Mouse (Mus musculus): Measurements from ENCODE around the gene Utrn. TPM values are rescaled to one million over a fixed set of nuclear protein-coding genes. Genes with fewer than 3 reads are reported as not detected.
"Not testable (repeated sequence)": the region's sequence is repeated elsewhere in the genome, so short reads cannot be mapped to it uniquely, and the experiment has no call there.

Utrn gene
- polyA plus RNA-seq, 1 experiment from 2014 or later, result 88.4 TPM

- H3K4me1 ChIP-seq (ENCODE audit: insufficient read depth, low read depth, low read length), result no peaks in the 10 kb centered on the region
- H3K27ac ChIP-seq (ENCODE audit: low read length), result no peak overlapping the region
- DNase-seq (ENCODE audit: low spot score) (no peak), ATAC-seq (no peak)
- H3K4me3 ChIP-seq (ENCODE audit: low read depth, low read length), result no peak overlapping the region
- no peak overlapping the region for H3K4me2 ChIP-seq (replicated peaks; ENCODE audit: low read depth, low read length)
- H3K36me3 ChIP-seq (ENCODE audit: insufficient read depth, low read length), result no peaks in the 10 kb centered on the region; the same call in 1 of the 2 replicates
- no peaks in the 10 kb centered on the region for H3K27me3 ChIP-seq (replicated peaks; ENCODE audit: insufficient read depth, low read length)
- TF ChIP-seq EP300 (IDR thresholded peaks at IDR 0.05) (no peak), CTCF (IDR thresholded peaks at IDR 0.05) (no peak)
- no peak overlapping the region for H3K9ac ChIP-seq (replicated peaks; ENCODE audit: low read depth)
- no peaks in the 10 kb centered on the region for H3K9me3 ChIP-seq (ENCODE audit: low read length)
These were observed 260.5 kb downstream of the Utrn start for GRCm38 (mm10) chr10:12608634-12609033.

- not testable (repeated sequence) for H3K4me1 ChIP-seq (ENCODE audit: insufficient read depth, low read depth, low read length); H3K27ac ChIP-seq (ENCODE audit: low read length); H3K9ac ChIP-seq (replicated peaks; ENCODE audit: low read depth); H3K36me3 ChIP-seq (ENCODE audit: insufficient read depth, low read length); H3K9me3 ChIP-seq (ENCODE audit: low read length); H3K4me3 ChIP-seq (ENCODE audit: low read depth, low read length); DNase-seq (ENCODE audit: low spot score); H3K4me2 ChIP-seq (replicated peaks; ENCODE audit: low read depth, low read length); H3K27me3 ChIP-seq (replicated peaks; ENCODE audit: insufficient read depth, low read length); ATAC-seq
- WGBS, result 88% methylated on average over 6 of the region's 6 CpGs
These were observed 262.0 kb downstream of the Utrn start for GRCm38 (mm10) chr10:12607180-12607579.

- Histone ChIP-seq H3K9ac (replicated peaks; ENCODE audit: low read depth) (no peak overlapping the region), H3K4me3 (ENCODE audit: low read depth, low read length) (no peak overlapping the region), H3K9me3 (ENCODE audit: low read length) (no peaks in the 10 kb centered on the region), H3K27me3 (replicated peaks; ENCODE audit: insufficient read depth, low read length) (no peaks in the 10 kb centered on the region), H3K4me2 (replicated peaks; ENCODE audit: low read depth, low read length) (no peak overlapping the region), H3K27ac (ENCODE audit: low read length) (no peak overlapping the region), H3K4me1 (ENCODE audit: insufficient read depth, low read depth, low read length) (no peaks in the 10 kb centered on the region), H3K36me3 (ENCODE audit: insufficient read depth, low read length) (no peaks in the 10 kb centered on the region)
- DNase-seq (ENCODE audit: low spot score), result no peak
- ATAC-seq, result no peak
- WGBS, result 66% methylated on average over 2 of the region's 2 CpGs
- no peak for TF ChIP-seq CTCF (IDR thresholded peaks at IDR 0.05)
These were observed 273.8 kb downstream of the Utrn start for GRCm38 (mm10) chr10:12595379-12595778.

DNA sequence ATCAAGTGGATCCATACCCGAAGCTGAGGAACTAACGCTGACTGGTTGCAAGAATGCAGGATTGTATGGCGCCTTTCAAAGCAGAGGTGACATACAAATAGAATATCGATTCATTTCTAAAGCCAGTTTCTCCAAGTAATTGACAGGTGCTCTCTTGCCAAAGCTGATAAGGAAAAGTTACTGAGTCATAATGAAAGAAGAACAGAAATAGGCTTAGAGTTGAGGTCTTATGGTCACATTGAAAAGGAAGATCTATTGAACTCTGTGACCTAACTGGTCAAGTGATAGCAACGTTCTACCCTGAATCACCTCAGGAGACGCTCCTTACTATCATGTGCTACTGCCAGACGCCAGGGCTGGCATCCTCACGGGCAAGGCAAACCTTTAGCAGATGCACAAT lies 274.2 kb downstream of the Utrn start:
- H3K9me3 ChIP-seq (ENCODE audit: low read length), result no peaks in the 10 kb centered on the region
- H3K9ac ChIP-seq (replicated peaks; ENCODE audit: low read depth), result no peak overlapping the region
- DNase-seq (ENCODE audit: low spot score) (no peak), ATAC-seq (no peak)
- no peaks in the 10 kb centered on the region for H3K27me3 ChIP-seq (replicated peaks; ENCODE audit: insufficient read depth, low read length)
- TF ChIP-seq CTCF (IDR thresholded peaks at IDR 0.05), result no peak
- no peak for TF ChIP-seq EP300 (IDR thresholded peaks at IDR 0.05)
- H3K36me3 ChIP-seq (ENCODE audit: insufficient read depth, low read length), result no peaks in the 10 kb centered on the region
- WGBS, result 92% methylated on average over 8 of the region's 8 CpGs
- H3K4me2 ChIP-seq (replicated peaks; ENCODE audit: low read depth, low read length), result no peak overlapping the region
- H3K27ac ChIP-seq (ENCODE audit: low read length), result no peak overlapping the region
- no peak overlapping the region for H3K4me3 ChIP-seq (ENCODE audit: low read depth, low read length)
- H3K4me1 ChIP-seq (ENCODE audit: insufficient read depth, low read depth, low read length), result no peaks in the 10 kb centered on the region

DNA sequence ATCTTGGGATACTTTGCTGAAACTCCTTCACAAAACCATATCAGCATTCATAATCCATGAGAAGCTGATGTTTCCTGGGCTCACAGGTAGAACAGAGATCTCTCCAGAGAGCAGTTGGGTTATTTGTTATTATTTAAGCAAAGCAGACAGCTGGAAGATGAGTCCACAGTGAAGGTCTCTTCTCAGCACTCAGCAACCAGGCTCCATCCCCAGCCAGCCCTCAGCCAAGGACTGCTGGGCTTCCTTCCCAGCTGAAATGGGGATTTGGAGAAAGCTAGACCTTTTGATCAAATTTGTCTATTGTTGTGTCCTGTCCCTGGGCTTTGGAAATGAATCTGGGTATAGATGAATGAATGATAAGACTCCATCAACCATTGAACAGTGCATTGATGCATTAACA lies 276.1 kb downstream of the Utrn start:
- Histone ChIP-seq H3K36me3 (ENCODE audit: insufficient read depth, low read length) (no peaks in the 10 kb centered on the region), H3K4me2 (replicated peaks; ENCODE audit: low read depth, low read length) (no peak overlapping the region), H3K27me3 (replicated peaks; ENCODE audit: insufficient read depth, low read length) (no peaks in the 10 kb centered on the region), H3K9ac (replicated peaks; ENCODE audit: low read depth) (no peak overlapping the region), H3K9me3 (ENCODE audit: low read length) (no peaks in the 10 kb centered on the region), H3K4me1 (ENCODE audit: insufficient read depth, low read depth, low read length) (no peaks in the 10 kb centered on the region), H3K27ac (ENCODE audit: low read length) (no peak overlapping the region), H3K4me3 (ENCODE audit: low read depth, low read length) (no peak overlapping the region)
- no peak for DNase-seq (ENCODE audit: low spot score)
- TF ChIP-seq EP300 (IDR thresholded peaks at IDR 0.05), result no peak
- no peak for TF ChIP-seq CTCF (IDR thresholded peaks at IDR 0.05)
- no peak for ATAC-seq

- H3K27me3 ChIP-seq (replicated peaks; ENCODE audit: insufficient read depth, low read length), result no peaks in the 10 kb centered on the region
- no peak overlapping the region for H3K4me3 ChIP-seq (ENCODE audit: low read depth, low read length)
- H3K36me3 ChIP-seq (ENCODE audit: insufficient read depth, low read length), result no peaks in the 10 kb centered on the region
- peak; percentile 43 for DNase-seq (ENCODE audit: low spot score)
- H3K9ac ChIP-seq (replicated peaks; ENCODE audit: low read depth), result no peak overlapping the region
- WGBS, result 37% methylated on average over 5 of the region's 5 CpGs
- no peak for ATAC-seq
- no peak overlapping the region for H3K27ac ChIP-seq (ENCODE audit: low read length)
- H3K4me1 ChIP-seq (ENCODE audit: insufficient read depth, low read depth, low read length), result no peaks in the 10 kb centered on the region
- H3K9me3 ChIP-seq (ENCODE audit: low read length), result no peaks in the 10 kb centered on the region
- no peak overlapping the region for H3K4me2 ChIP-seq (replicated peaks; ENCODE audit: low read depth, low read length)
- TF ChIP-seq EP300 (IDR thresholded peaks at IDR 0.05), result no peak
These were observed 277.2 kb downstream of the Utrn start for GRCm38 (mm10) chr10:12591946-12592345.

GRCm38 (mm10) chr10:12588051-12588450 lies 281.1 kb downstream of the Utrn start:
- H3K4me1 ChIP-seq (ENCODE audit: insufficient read depth, low read depth, low read length), result no peaks in the 10 kb centered on the region
- no peak for ATAC-seq
- TF ChIP-seq CTCF (IDR thresholded peaks at IDR 0.05) (no peak), EP300 (IDR thresholded peaks at IDR 0.05) (no peak)
- no peaks in the 10 kb centered on the region for H3K27me3 ChIP-seq (replicated peaks; ENCODE audit: insufficient read depth, low read length)
- 86% methylated on average over 7 of the region's 7 CpGs for WGBS
- H3K36me3 ChIP-seq (ENCODE audit: insufficient read depth, low read length), result no peaks in the 10 kb centered on the region
- no peak overlapping the region for H3K4me3 ChIP-seq (ENCODE audit: low read depth, low read length)
- no peak for DNase-seq (ENCODE audit: low spot score)
- no peak overlapping the region for H3K4me2 ChIP-seq (replicated peaks; ENCODE audit: low read depth, low read length)
- H3K27ac ChIP-seq (ENCODE audit: low read length), result no peak overlapping the region
- no peak overlapping the region for H3K9ac ChIP-seq (replicated peaks; ENCODE audit: low read depth)
- H3K9me3 ChIP-seq (ENCODE audit: low read length), result no peaks in the 10 kb centered on the region

Measured in lung, postnatal 0 days (tissue).